Mouse (Mus musculus): ENCODE data around the gene Iqsec2. TPM values are rescaled to one million over a fixed set of nuclear protein-coding genes. Genes with fewer than 3 reads are reported as not detected.

The Iqsec2 gene
- polyA plus RNA-seq, 1 experiment from 2014 or later = 3.8 TPM

DNA sequence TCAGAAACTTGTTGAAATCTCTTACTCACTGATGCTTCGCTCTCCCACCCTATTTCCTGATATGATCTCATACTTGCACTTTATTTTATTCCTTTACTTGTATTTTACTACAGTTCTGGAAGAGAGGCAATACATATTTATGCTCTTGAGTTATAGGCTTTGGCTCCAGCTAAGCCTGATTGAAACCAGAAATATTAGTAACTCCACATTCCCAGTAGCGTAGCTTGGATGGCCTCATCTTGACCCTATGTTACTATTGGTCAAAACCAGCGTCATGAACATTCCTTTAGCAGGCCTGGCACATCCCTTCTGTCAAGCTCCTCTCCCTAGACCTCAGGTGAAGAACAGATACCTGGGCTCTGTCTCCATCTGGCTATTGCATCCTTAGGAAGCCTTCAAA lies 14.2 kb downstream of the Iqsec2 start:
- no peak for ATAC-seq (ENCODE audit: borderline replicate concordance, extremely low read depth, low FRiP score, low TSS enrichment)

GRCm38 (mm10) chrX:152161404-152161803 lies 17.3 kb downstream of the Iqsec2 start:
- H3K4me3 ChIP-seq = no peak overlapping the region
- peaks cover 13% of the 10 kb centered on the region for H3K27me3 ChIP-seq
- no peak overlapping the region for H3K9ac ChIP-seq
- H3K4me2 ChIP-seq = no peak overlapping the region
- H3K9me3 ChIP-seq = no peaks in the 10 kb centered on the region
- no peak for ATAC-seq (ENCODE audit: borderline replicate concordance, extremely low read depth, low FRiP score, low TSS enrichment)
- H3K36me3 ChIP-seq = no peaks in the 10 kb centered on the region
- whole genome bisulfite sequencing = 85% methylated on average over 4 of the region's 4 CpGs
- no peak overlapping the region for H3K27ac ChIP-seq
- H3K4me1 ChIP-seq = no peaks in the 10 kb centered on the region

More for the DNA sequence above, 14.2 kb downstream of the Iqsec2 start:
- Histone ChIP-seq H3K4me1 (no peaks in the 10 kb centered on the region), H3K4me2 (no peak overlapping the region), H3K9me3 (no peaks in the 10 kb centered on the region), H3K4me3 (no peak overlapping the region), H3K27ac (no peak overlapping the region), H3K9ac (no peak overlapping the region), H3K36me3 (no peaks in the 10 kb centered on the region), H3K27me3 (peaks cover 15% of the 10 kb centered on the region)
- WGBS = 67% methylated on average over 3 of the region's 3 CpGs

- Histone ChIP-seq H3K27me3 (peaks cover 26% of the 10 kb centered on the region), H3K9ac (no peak overlapping the region), H3K4me2 (no peak overlapping the region), H3K4me3 (no peak overlapping the region), H3K27ac (no peak overlapping the region), H3K36me3 (no peaks in the 10 kb centered on the region), H3K4me1 (no peaks in the 10 kb centered on the region), H3K9me3 (no peaks in the 10 kb centered on the region)
- ATAC-seq (ENCODE audit: borderline replicate concordance, extremely low read depth, low FRiP score, low TSS enrichment) = no peak
These were observed 20.0 kb downstream of the Iqsec2 start for GRCm38 (mm10) chrX:152164061-152164460.

DNA sequence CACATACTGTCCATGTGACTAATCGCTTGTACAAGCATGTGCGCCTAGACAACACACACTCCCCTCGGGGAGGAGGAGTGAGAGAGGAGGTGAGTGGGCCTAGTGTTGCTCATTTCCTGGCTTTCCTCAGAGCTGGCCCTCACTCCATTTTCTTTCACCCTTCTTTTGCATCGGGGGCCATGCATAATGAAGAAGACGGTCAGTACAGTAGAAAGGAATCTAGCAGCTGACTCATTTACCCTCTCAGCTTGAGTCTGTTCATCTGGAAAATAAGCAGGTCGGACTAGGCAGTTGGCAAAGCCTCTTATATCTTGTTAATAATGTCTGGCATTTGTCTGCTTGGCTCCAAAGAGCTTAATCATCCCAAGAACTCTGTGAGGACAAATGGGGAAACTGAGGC lies 22.1 kb downstream of the Iqsec2 start:
- no peak overlapping the region for H3K27ac ChIP-seq
- no peak overlapping the region for H3K4me3 ChIP-seq
- H3K9ac ChIP-seq = no peak overlapping the region
- ATAC-seq (ENCODE audit: borderline replicate concordance, extremely low read depth, low FRiP score, low TSS enrichment) = no peak
- H3K4me2 ChIP-seq = no peak overlapping the region
- no peaks in the 10 kb centered on the region for H3K36me3 ChIP-seq
- H3K27me3 ChIP-seq = peaks cover 34% of the 10 kb centered on the region
- no peaks in the 10 kb centered on the region for H3K4me1 ChIP-seq
- no peaks in the 10 kb centered on the region for H3K9me3 ChIP-seq
- WGBS = 78% methylated on average over 6 of the region's 6 CpGs

DNA sequence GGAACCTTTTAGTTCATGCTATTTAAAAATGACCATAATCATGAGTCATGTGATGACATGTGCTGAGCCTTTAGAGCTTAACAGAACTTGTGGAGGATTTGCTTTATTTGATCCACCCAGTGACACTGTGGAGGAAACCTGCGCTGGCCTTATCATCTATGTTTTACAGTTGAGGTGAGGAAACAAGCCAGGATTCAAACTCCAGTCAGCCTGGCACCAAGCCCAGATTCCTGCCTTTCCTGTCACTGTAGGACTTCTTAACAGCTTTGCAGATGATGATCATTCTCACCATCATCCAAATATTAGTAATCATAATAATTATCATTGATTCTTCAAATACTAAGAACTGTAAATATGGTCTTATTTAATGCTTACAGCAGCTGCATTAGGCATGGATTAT lies 24.5 kb downstream of the Iqsec2 start:
- Histone ChIP-seq H3K36me3 (no peaks in the 10 kb centered on the region), H3K27ac (no peak overlapping the region), H3K9me3 (no peaks in the 10 kb centered on the region), H3K4me2 (no peak overlapping the region), H3K27me3 (peaks cover 34% of the 10 kb centered on the region), H3K4me3 (no peak overlapping the region), H3K4me1 (peaks cover 7% of the 10 kb centered on the region; the same call in 1 of the 2 replicates), H3K9ac (no peak overlapping the region)
- WGBS = 52% methylated on average over 1 of the region's 1 CpGs
- no peak for ATAC-seq (ENCODE audit: borderline replicate concordance, extremely low read depth, low FRiP score, low TSS enrichment)

DNA sequence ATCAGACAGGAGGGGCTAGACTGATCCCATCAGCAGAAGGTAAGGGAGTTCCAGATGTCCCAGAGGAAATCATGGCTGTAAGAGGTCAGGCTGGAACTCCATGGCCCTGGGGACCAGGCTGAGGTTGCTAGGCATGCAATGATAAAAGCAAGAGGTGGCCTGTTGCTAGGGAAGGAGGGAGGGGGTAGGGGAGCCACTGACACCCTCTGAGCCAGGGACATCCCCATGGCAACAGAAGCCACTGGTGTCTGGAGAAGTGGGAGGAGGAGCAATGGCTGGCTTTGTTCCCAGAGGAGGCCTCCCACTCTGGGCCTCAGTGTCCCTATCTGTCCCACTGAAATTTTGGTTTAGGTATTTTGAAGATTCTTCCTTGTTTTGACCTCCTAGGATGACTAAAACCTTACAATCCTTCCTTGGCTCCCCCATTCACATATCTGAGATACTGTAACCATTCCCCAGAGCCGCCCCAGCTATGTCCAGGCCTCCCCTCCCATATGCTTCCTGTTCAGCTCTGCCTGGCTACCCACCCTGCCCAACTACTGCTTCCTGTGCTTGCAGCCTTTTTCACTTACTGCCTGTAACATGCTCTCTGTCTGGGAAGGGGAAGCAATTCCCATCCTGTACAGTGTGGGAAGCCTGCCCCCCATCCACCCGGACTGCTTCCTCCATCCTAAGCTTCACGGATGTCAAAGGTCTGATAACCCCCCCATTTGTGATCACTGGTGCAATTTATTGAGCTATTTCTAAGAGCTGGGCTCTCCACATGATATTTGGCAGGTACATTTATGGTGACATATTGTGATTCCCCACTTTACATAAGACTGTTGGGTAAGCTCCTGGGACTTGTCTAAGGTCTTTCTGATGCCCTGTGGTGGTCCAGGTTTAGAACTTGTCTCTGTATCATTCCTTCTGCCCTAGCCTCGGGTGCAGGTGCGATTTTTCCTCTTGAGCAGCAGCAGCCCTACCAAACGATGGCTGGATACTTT lies 27.3 kb downstream of the Iqsec2 start:
- WGBS = 66% methylated on average over 6 of the region's 6 CpGs
- Histone ChIP-seq H3K27me3 (peaks cover 30% of the 10 kb centered on the region), H3K9me3 (no peaks in the 10 kb centered on the region), H3K36me3 (no peaks in the 10 kb centered on the region), H3K4me2 (no peak overlapping the region), H3K27ac (peak overlapping the region; percentile 37; the same call in 1 of the 2 replicates), H3K4me1 (peaks cover 7% of the 10 kb centered on the region; the same call in 1 of the 2 replicates), H3K4me3 (no peak overlapping the region), H3K9ac (no peak overlapping the region)
- ATAC-seq (ENCODE audit: borderline replicate concordance, extremely low read depth, low FRiP score, low TSS enrichment) = peak; percentile 84; the same call in 1 of the 2 replicates

GRCm38 (mm10) chrX:152172487-152172935 lies 28.4 kb downstream of the Iqsec2 start:
- peaks cover 7% of the 10 kb centered on the region; the same call in 1 of the 2 replicates for H3K4me1 ChIP-seq
- no peak overlapping the region for H3K4me2 ChIP-seq
- no peaks in the 10 kb centered on the region for H3K36me3 ChIP-seq
- peaks cover 25% of the 10 kb centered on the region for H3K27me3 ChIP-seq
- H3K9me3 ChIP-seq = no peaks in the 10 kb centered on the region
- peak overlapping the region; percentile 37 for H3K27ac ChIP-seq
- peak; percentile 78 for ATAC-seq (ENCODE audit: borderline replicate concordance, extremely low read depth, low FRiP score, low TSS enrichment)
- no peak overlapping the region for H3K4me3 ChIP-seq
- no peak overlapping the region for H3K9ac ChIP-seq
- 37% methylated on average over 2 of the region's 3 CpGs for WGBS

- H3K27me3 ChIP-seq = peaks cover 18% of the 10 kb centered on the region
- no peak for ATAC-seq (ENCODE audit: borderline replicate concordance, extremely low read depth, low FRiP score, low TSS enrichment)
These were observed 31.2 kb downstream of the Iqsec2 start for GRCm38 (mm10) chrX:152175284-152175683.

DNA sequence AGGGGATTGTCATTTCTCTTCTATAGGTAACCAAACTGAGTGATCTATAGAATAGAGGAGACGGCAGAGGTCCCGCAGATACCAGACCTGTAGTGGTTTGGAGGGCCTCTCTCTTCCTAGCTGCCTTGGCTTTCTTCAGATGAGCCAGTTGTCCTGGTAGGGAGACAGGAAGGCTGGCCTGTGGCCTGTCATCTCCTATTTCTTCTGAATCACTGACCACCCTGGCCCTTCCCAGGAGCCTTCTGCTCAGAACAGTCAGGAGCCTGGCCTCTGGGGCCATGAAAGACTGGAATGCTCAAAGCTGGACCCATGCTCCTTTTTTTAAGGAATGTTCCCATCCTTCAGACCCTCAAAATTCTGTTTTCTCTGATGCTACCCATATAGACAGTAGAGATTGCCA lies 33.8 kb downstream of the Iqsec2 start:
- H3K4me3 ChIP-seq = no peak overlapping the region
- peaks cover 20% of the 10 kb centered on the region for H3K27me3 ChIP-seq
- no peaks in the 10 kb centered on the region for H3K36me3 ChIP-seq
- H3K9ac ChIP-seq = no peak overlapping the region
- no peaks in the 10 kb centered on the region for H3K9me3 ChIP-seq
- peaks cover 7% of the 10 kb centered on the region for H3K4me1 ChIP-seq
- no peak overlapping the region for H3K27ac ChIP-seq
- H3K4me2 ChIP-seq = no peak overlapping the region
- ATAC-seq (ENCODE audit: borderline replicate concordance, extremely low read depth, low FRiP score, low TSS enrichment) = no peak
- WGBS = 91% methylated on average over 2 of the region's 2 CpGs

More at GRCm38 (mm10) chrX:152175284-152175683, 31.2 kb downstream of the Iqsec2 start:
- Histone ChIP-seq H3K27ac (no peak overlapping the region), H3K36me3 (no peaks in the 10 kb centered on the region), H3K4me1 (peaks cover 14% of the 10 kb centered on the region), H3K4me3 (no peak overlapping the region), H3K9me3 (no peaks in the 10 kb centered on the region), H3K4me2 (no peak overlapping the region), H3K9ac (no peak overlapping the region)
- WGBS = 13% methylated on average over 3 of the region's 3 CpGs

DNA sequence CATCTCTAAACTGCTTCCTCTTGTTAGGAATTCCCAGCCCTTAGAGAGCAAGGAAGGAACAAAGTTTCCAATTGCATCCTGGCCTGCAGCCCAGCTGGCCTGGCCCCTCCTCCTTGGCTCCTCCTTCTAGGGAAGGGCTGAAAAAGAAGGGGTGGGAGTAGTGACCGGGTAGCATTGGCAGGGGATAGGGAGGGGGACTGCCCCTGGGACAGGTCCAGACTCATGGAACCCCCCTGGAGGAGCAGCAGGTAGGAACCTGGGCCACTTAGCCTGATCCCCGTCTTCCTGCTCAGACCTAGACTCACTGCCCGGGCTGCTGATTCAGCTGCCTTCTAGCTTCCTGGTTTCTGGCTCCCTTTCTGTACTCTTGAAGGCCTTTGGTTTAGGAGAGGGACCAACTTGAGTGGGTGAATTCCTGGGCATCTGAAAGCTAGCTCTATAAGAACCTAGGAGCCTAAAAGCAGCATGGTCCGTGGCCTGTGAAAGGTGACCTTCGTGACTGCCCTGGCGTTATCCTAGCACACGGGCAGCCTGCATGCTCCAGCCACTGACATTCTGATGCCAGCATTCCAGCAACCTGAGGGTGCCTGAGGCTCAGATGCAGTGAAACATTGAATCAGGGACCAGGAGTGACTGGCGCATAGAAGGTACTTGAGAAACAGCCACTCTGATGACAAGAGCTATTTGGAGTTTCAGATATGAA lies 34.9 kb downstream of the Iqsec2 start:
- no peaks in the 10 kb centered on the region for H3K36me3 ChIP-seq
- WGBS = 44% methylated on average over 7 of the region's 8 CpGs
- peak; percentile 90 for ATAC-seq (ENCODE audit: borderline replicate concordance, extremely low read depth, low FRiP score, low TSS enrichment)
- no peak overlapping the region for H3K9ac ChIP-seq
- peak overlapping the region; percentile 57 for H3K4me2 ChIP-seq
- H3K9me3 ChIP-seq = no peaks in the 10 kb centered on the region
- H3K27ac ChIP-seq = peak overlapping the region; percentile 51; the same call in 1 of the 2 replicates
- H3K4me3 ChIP-seq = peak overlapping the region; percentile 45
- H3K27me3 ChIP-seq = peaks cover 22% of the 10 kb centered on the region
- peaks cover 7% of the 10 kb centered on the region for H3K4me1 ChIP-seq

GRCm38 (mm10) chrX:152179670-152180656 lies 35.9 kb downstream of the Iqsec2 start:
- H3K9ac ChIP-seq = no peak overlapping the region
- H3K4me3 ChIP-seq = peak overlapping the region; percentile 45; the same call in 1 of the 2 replicates
- no peaks in the 10 kb centered on the region for H3K9me3 ChIP-seq
- no peaks in the 10 kb centered on the region for H3K36me3 ChIP-seq
- WGBS = 67% methylated on average over 7 of the region's 7 CpGs
- no peak for ATAC-seq (ENCODE audit: borderline replicate concordance, extremely low read depth, low FRiP score, low TSS enrichment)
- H3K27me3 ChIP-seq = peaks cover 22% of the 10 kb centered on the region
- H3K4me1 ChIP-seq = peaks cover 7% of the 10 kb centered on the region
- no peak overlapping the region for H3K27ac ChIP-seq
- peak overlapping the region; percentile 57 for H3K4me2 ChIP-seq

Data from lung, embryonic 15.5 days (tissue).